15 mouse cellular contexts compared by ENCODE assay signal in the genomic region with DNA sequence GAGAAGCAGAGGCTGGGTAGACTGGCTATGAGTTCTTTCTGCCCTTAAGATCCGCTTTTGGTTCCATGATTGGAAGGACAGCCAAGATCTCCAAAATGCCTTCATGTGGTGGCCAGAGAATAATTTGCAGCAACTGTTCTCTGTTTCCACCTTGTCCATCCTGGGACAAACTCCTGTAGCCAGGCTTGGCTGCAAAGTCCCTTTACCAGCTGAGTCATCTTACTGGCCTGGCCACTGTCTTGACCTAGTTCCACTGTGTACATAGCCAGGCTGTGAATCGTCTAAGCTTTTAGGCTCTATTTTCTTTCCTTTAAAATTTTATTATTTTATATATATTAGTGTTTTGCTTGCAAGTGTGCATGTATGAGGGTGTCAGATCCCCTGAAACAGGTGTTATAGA. TPM values are rescaled to one million over a fixed set of nuclear protein-coding genes. Genes with fewer than 3 reads are reported as not detected.
A peak's percentile ranks its signal among the peaks of the same experiment; 100 is the strongest.
DNase-seq lines count a peak whose midpoint lies in the region; TF ChIP-seq lines count a peak whose summit lies in the region.
"Had no signal": no experiment of that assay in that cellular context is flagged by ENCODE, and none has a peak within 500 bp of the region (broad histone marks: within the 10 kb centered on the region; RNA-seq: fewer than 3 reads in every experiment).

No protein-coding gene starts in this region.

- H3K4me1 ChIP-seq in E14TG2a.4 (replicated peaks; ENCODE audit: low read depth, low read length), result peaks cover 78% of the 10 kb centered on the region

- no peak for TF ChIP-seq CTCF in E14TG2a.4 (conservative IDR thresholded peaks at IDR 0.05; ENCODE audit: low read length)

- H3K4me3 ChIP-seq in E14TG2a.4 (replicated peaks; ENCODE audit: low read length), result 0 out of 2 replicates have a peak overlapping the region, but pooled peaks have one; percentile 8
- H3K4me3 ChIP-seq: embryonic facial prominence, embryonic 13.5 days; forebrain, embryonic 12.5 days; heart, embryonic 10.5 days; hindbrain, embryonic 12.5 days had no signal

- no peaks in the 10 kb centered on the region for H3K27me3 ChIP-seq in E14TG2a.4 (ENCODE audit: insufficient read depth, low read length)
- H3K27me3 ChIP-seq: embryonic facial prominence, embryonic 13.5 days; forebrain, embryonic 12.5 days; hindbrain, embryonic 12.5 days had no signal

- H3K36me3 ChIP-seq in E14TG2a.4 (ENCODE audit: insufficient read depth, low read length), result peaks cover 53% of the 10 kb centered on the region
- H3K36me3 ChIP-seq: forebrain, embryonic 12.5 days; hindbrain, embryonic 12.5 days had no signal

- no peaks in the 10 kb centered on the region for H3K9me3 ChIP-seq in E14TG2a.4 (ENCODE audit: low read length)
- H3K9me3 ChIP-seq: forebrain, embryonic 12.5 days had no signal

- DNase-seq in adrenal gland, postnatal 36 days, result peak; percentile 40 to 46
- no peak for DNase-seq in adrenal gland, postnatal 4 days (ENCODE audit: low spot score in 2 of 2)
- DNase-seq in 3T3-L1 (ENCODE audit: low read depth, low spot score), result peak; percentile 37
- DNase-seq in brain, adult 2 months (ENCODE audit: low read depth, low spot score), result peak; percentile 18
- no peak for DNase-seq in spleen, postnatal 14 days (ENCODE audit: low spot score in 2 of 2)
- no peak for DNase-seq in layer of hippocampus, adult 18-20 months (ENCODE audit: low spot score in 2 of 2)
- DNase-seq: B cell, adult 2 months; cerebellum, adult 9-11 months; heart, postnatal 4 days had no signal

RNA-seq across cellular contexts. Expression of gene Pfdn2, which starts 3.7 kb away (rescaled TPM):
- 100 to 1,000 TPM; 133 to 155 TPM for total RNA-seq in adrenal gland, postnatal 36 days (2021)
- 100 to 1,000 TPM; 120 to 125 TPM for total RNA-seq in adrenal gland, postnatal 4 days (2021)
- 100 to 1,000 TPM; 177 to 190 TPM for total RNA-seq in layer of hippocampus, adult 18-20 months (2021)

RNA-seq across cellular contexts. Expression of gene Nit1, which starts 3.8 kb away (rescaled TPM):
- 10 to 100 TPM; 79.5 to 79.9 TPM for total RNA-seq in adrenal gland, postnatal 36 days (2021)
- total RNA-seq in adrenal gland, postnatal 4 days (2021), result 10 to 100 TPM; 62.0 to 68.3 TPM
- 10 to 100 TPM; 40.9 to 41.5 TPM for total RNA-seq in layer of hippocampus, adult 18-20 months (2021)

RNA-seq across cellular contexts. Expression of gene Klhdc9, which starts 11.4 kb away (rescaled TPM):
- 1 to 10 TPM in 1 of 2 experiments, under 1 TPM in 1; 0.96 to 4.4 TPM for total RNA-seq in adrenal gland, postnatal 36 days (2021)
- total RNA-seq in adrenal gland, postnatal 4 days (2021), result 1 to 10 TPM; 6.2 to 6.8 TPM
- total RNA-seq in layer of hippocampus, adult 18-20 months (2021), result 1 to 10 TPM; 6.0 to 6.1 TPM
- total RNA-seq: heart, adult 18-20 months had no signal

RNA-seq across cellular contexts. Expression of gene Dedd, which starts 20.3 kb away (rescaled TPM):
- total RNA-seq in adrenal gland, postnatal 36 days (2021), result 10 to 100 TPM; 29.1 to 36.9 TPM
- 10 to 100 TPM; 41.2 to 43.1 TPM for total RNA-seq in adrenal gland, postnatal 4 days (2021)
- 10 to 100 TPM; 40.1 to 40.5 TPM for total RNA-seq in layer of hippocampus, adult 18-20 months (2021)

RNA-seq across cellular contexts. Expression of gene Nectin4, which starts 20.7 kb away (rescaled TPM):
- total RNA-seq in adrenal gland, postnatal 36 days (2021), result under 1 TPM; 0.23 TPM
- under 1 TPM; 0.34 to 0.59 TPM for total RNA-seq in adrenal gland, postnatal 4 days (2021)
- total RNA-seq in layer of hippocampus, adult 18-20 months (2021), result 1 to 10 TPM; 6.3 to 6.7 TPM

Comparison
In these comparisons a context has a peak if more than half of its experiments do, and no peak if none do; other contexts are left out.
1. DNase-seq: peak in adrenal gland, postnatal 36 days (2 of 2), 3T3-L1 (single experiment) and brain, adult 2 months (single experiment); none in adrenal gland, postnatal 4 days (0 of 2), spleen, postnatal 14 days (0 of 2) and layer of hippocampus, adult 18-20 months (0 of 2).